Mouse (Mus musculus) liver, embryonic 13.5 days (tissue): ENCODE measurements at regions not wholly inside any gene's neighbourhood (a gene's known extent, or its start where the extent isn't known, plus 50 kb on each side); places are given as distances from the start of the nearest gene placed in this dataset.
"Not testable (repeated sequence)": the region's sequence is repeated elsewhere in the genome, so short reads cannot be mapped to it uniquely, and the experiment has no call there.

Experiments
- ATAC-seq: fragments of 200-750 bp; cut with Nextera tagmentation; 2 replicates; pipeline ENCODE4 v1.8.0; 2017; ENCODE audit warnings: low read depth, mild to moderate bottlenecking, moderate number of reproducible peaks, moderate library complexity
- DNase-seq: peaks from one replicate; pipeline ENCODE4 v3.0.0; 2022
- H3K27ac ChIP-seq: fragments of 300-500 bp; sonication (generic); 2 replicates; pipeline ENCODE4 v1.5.1; 2015; ENCODE audit warnings: moderate library complexity, mild to moderate bottlenecking, inconsistent platforms
- H3K27me3 ChIP-seq: fragments of 300-500 bp; sonication (generic); 2 replicates; pipeline ENCODE4 v1.6.1; 2015; ENCODE audit warnings: mild to moderate bottlenecking, inconsistent platforms
- H3K36me3 ChIP-seq: fragments of 300-500 bp; sonication (generic); 2 replicates; pipeline ENCODE4 v1.6.1; 2015; ENCODE audit warnings: mild to moderate bottlenecking, inconsistent platforms
- H3K4me1 ChIP-seq: fragments of 300-500 bp; sonication (generic); replicated peaks from 2 replicates; pipeline ENCODE4 v1.6.1; 2015; ENCODE audit warnings: inconsistent platforms
- H3K4me2 ChIP-seq: fragments of 300-500 bp; sonication (generic); 2 replicates; pipeline ENCODE4 v1.6.1; 2015; ENCODE audit warnings: inconsistent platforms, mild to moderate bottlenecking, moderate library complexity
- H3K4me3 ChIP-seq: fragments of 300-500 bp; sonication (generic); replicated peaks from 2 replicates; pipeline ENCODE4 v1.5.1; 2015; ENCODE audit warnings: mild to moderate bottlenecking, inconsistent platforms
- H3K9ac ChIP-seq: fragments of 300-500 bp; sonication (generic); 2 replicates; pipeline ENCODE4 v1.6.1; 2015; ENCODE audit warnings: mild to moderate bottlenecking, inconsistent platforms
- H3K9me3 ChIP-seq: fragments of 300-500 bp; sonication (generic); replicated peaks from 2 replicates; pipeline ENCODE4 v1.6.1; 2016; ENCODE audit warnings: inconsistent platforms
- WGBS: fragments of 180-500 bp; shearing (Covaris S2); methylation state at CpG from one replicate; pipeline ENCODE4 v1.1.7; 2015; ENCODE audit not compliant: insufficient replicate concordance; 5-methylcytosine and 5-hydroxymethylcytosine counted together

- DNase-seq, result no peak
- no peak overlapping the region for H3K4me2 ChIP-seq
- H3K36me3 ChIP-seq, result no peaks in the 10 kb centered on the region
- H3K9me3 ChIP-seq, result no peaks in the 10 kb centered on the region
- H3K27ac ChIP-seq, result no peak overlapping the region
- ATAC-seq, result no peak
- no peaks in the 10 kb centered on the region for H3K27me3 ChIP-seq
- no peak overlapping the region for H3K9ac ChIP-seq
- WGBS, result 38% methylated on average over 1 of the region's 1 CpGs
- no peak overlapping the region for H3K4me3 ChIP-seq
- H3K4me1 ChIP-seq, result no peaks in the 10 kb centered on the region
Observed at GRCm38 (mm10) chr9:33152186-33152585, 516.2 kb downstream of the Ets1 start.

- DNase-seq (no peak), ATAC-seq (no peak)
- H3K9me3 ChIP-seq, result no peaks in the 10 kb centered on the region
- H3K4me3 ChIP-seq, result no peak overlapping the region
- 60% methylated on average over 6 of the region's 6 CpGs for WGBS
- no peaks in the 10 kb centered on the region for H3K4me1 ChIP-seq
- no peaks in the 10 kb centered on the region for H3K27me3 ChIP-seq
- H3K27ac ChIP-seq, result no peak overlapping the region
- H3K9ac ChIP-seq, result no peak overlapping the region
- H3K36me3 ChIP-seq, result no peaks in the 10 kb centered on the region
- H3K4me2 ChIP-seq, result no peak overlapping the region
Observed at GRCm38 (mm10) chr9:33168159-33168558, 532.1 kb downstream of the Ets1 start.

- WGBS, result 56% methylated on average over 1 of the region's 1 CpGs
- H3K27ac ChIP-seq, H3K36me3 ChIP-seq, H3K4me1 ChIP-seq, H3K4me2 ChIP-seq, ATAC-seq, H3K4me3 ChIP-seq, H3K9me3 ChIP-seq, H3K27me3 ChIP-seq, H3K9ac ChIP-seq, DNase-seq: not testable (repeated sequence)
Observed at GRCm38 (mm10) chr9:33169093-33169492, 533.1 kb downstream of the Ets1 start.

GRCm38 (mm10) chr9:33180066-33180465 lies 544.0 kb downstream of the Ets1 start:
- Histone ChIP-seq H3K27me3 (no peaks in the 10 kb centered on the region), H3K9ac (no peak overlapping the region), H3K27ac (no peak overlapping the region), H3K36me3 (no peaks in the 10 kb centered on the region), H3K4me3 (no peak overlapping the region), H3K9me3 (no peaks in the 10 kb centered on the region), H3K4me1 (no peaks in the 10 kb centered on the region), H3K4me2 (no peak overlapping the region)
- ATAC-seq (no peak), DNase-seq (no peak)

DNA sequence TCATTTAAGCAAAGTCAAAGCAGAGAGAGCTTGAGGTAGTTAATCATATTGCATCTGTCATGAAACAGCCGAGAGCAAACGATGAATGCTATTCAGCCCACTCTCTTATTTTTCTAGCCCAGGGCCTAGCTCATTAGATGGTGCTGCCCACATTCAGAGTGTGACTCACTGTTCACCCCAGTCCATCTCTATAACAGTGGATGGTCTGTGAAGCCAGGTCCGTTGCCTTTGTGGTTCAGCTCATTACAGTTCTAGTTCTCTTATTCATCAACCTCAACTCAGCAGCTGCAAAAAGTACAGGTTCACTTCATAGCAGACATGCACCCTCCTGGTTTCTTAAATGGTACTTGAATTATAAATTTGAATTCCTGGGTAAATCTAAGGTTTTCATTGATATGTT lies 551.2 kb downstream of the Ets1 start:
- Histone ChIP-seq H3K4me1 (no peaks in the 10 kb centered on the region), H3K27me3 (no peaks in the 10 kb centered on the region), H3K36me3 (no peaks in the 10 kb centered on the region), H3K27ac (no peak overlapping the region), H3K9me3 (no peaks in the 10 kb centered on the region), H3K4me2 (no peak overlapping the region), H3K9ac (no peak overlapping the region), H3K4me3 (no peak overlapping the region)
- WGBS, result 67% methylated on average over 3 of the region's 3 CpGs
- DNase-seq, result no peak
- ATAC-seq, result no peak

DNA sequence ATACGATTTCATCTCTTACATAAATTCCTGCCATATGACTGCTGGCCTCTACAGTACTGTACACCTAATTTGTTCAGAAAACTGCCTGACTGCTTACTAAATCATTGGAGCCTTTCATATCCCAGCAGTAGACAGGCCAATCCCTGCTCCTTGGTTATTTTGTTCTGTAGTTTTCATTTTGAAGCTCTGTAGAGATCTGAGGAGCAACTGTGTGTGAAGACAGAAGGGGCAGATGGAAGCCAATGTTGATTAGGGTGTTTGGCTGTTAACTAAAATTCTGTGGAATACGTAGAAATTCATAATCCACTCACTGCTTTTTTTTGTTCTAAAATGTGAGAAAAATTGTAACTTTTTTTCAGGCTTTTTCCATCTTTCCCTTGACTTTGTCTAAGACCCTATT lies 573.1 kb downstream of the Ets1 start:
- H3K27ac ChIP-seq, result no peak overlapping the region
- H3K4me2 ChIP-seq, result no peak overlapping the region
- H3K4me3 ChIP-seq, result no peak overlapping the region
- H3K9ac ChIP-seq, result no peak overlapping the region
- H3K36me3 ChIP-seq, result no peaks in the 10 kb centered on the region
- no peaks in the 10 kb centered on the region for H3K4me1 ChIP-seq
- 63% methylated on average over 2 of the region's 2 CpGs for WGBS
- no peaks in the 10 kb centered on the region for H3K9me3 ChIP-seq
- ATAC-seq (no peak), DNase-seq (no peak)
- no peaks in the 10 kb centered on the region for H3K27me3 ChIP-seq

- no peaks in the 10 kb centered on the region for H3K27me3 ChIP-seq
- no peak overlapping the region for H3K4me2 ChIP-seq
- no peak overlapping the region for H3K9ac ChIP-seq
- no peaks in the 10 kb centered on the region for H3K9me3 ChIP-seq
- H3K27ac ChIP-seq, result no peak overlapping the region
- DNase-seq, result no peak
- WGBS, result 65% methylated on average over 1 of the region's 1 CpGs
- no peaks in the 10 kb centered on the region for H3K36me3 ChIP-seq
- no peak for ATAC-seq
- H3K4me1 ChIP-seq, result no peaks in the 10 kb centered on the region
- H3K4me3 ChIP-seq, result no peak overlapping the region
Observed at GRCm38 (mm10) chr9:33214523-33214922, 578.5 kb downstream of the Ets1 start.

- no peaks in the 10 kb centered on the region for H3K27me3 ChIP-seq
- ATAC-seq (no peak), DNase-seq (no peak)
- H3K27ac ChIP-seq, result no peak overlapping the region
- H3K9me3 ChIP-seq, result no peaks in the 10 kb centered on the region
- no peak overlapping the region for H3K4me2 ChIP-seq
- no peaks in the 10 kb centered on the region for H3K4me1 ChIP-seq
- no peak overlapping the region for H3K4me3 ChIP-seq
- H3K36me3 ChIP-seq, result no peaks in the 10 kb centered on the region
- no peak overlapping the region for H3K9ac ChIP-seq
- 55% methylated on average over 4 of the region's 4 CpGs for WGBS
Observed at GRCm38 (mm10) chr9:33220981-33221380, 585.0 kb downstream of the Ets1 start.

DNA sequence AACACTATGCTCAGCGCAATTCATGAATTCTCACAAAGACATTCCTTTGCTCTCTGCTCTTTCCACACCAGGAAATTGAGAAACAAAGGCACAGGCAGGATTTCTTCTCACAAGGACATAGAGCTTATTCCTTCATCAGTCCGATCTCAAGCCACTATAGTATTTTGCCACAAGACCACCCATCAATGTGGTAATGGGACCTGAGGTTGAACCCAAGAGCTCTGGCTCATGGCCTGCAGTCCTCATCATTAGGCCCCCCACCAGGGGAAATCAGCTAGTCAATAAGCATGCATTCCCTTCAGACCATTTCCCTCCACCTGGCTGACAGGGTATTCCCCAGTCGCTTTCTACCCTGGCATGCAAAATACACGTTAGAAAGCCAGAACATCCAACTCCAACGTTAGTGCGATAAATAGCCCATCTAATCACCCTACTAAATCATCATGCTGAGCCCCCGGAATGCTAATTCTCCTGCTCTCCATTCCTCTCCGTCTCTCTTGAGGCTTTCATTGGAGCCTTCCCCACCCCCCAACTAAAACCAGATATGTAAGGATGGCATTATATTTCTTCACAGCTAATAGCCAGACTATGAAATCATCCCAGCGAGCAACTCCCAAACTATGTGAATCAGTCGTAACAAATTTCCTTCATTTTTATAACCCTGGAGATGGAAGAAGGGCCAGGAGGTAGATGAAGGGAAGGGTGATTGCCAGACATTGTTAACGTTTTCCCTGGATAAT lies 586.2 kb downstream of the Ets1 start:
- H3K4me3 ChIP-seq, result no peak overlapping the region
- no peaks in the 10 kb centered on the region for H3K4me1 ChIP-seq
- 72% methylated on average over 11 of the region's 11 CpGs for WGBS
- no peaks in the 10 kb centered on the region for H3K9me3 ChIP-seq
- no peak overlapping the region for H3K27ac ChIP-seq
- no peak for ATAC-seq
- H3K27me3 ChIP-seq, result no peaks in the 10 kb centered on the region
- H3K9ac ChIP-seq, result no peak overlapping the region
- DNase-seq, result no peak
- H3K4me2 ChIP-seq, result no peak overlapping the region
- H3K36me3 ChIP-seq, result no peaks in the 10 kb centered on the region

DNA sequence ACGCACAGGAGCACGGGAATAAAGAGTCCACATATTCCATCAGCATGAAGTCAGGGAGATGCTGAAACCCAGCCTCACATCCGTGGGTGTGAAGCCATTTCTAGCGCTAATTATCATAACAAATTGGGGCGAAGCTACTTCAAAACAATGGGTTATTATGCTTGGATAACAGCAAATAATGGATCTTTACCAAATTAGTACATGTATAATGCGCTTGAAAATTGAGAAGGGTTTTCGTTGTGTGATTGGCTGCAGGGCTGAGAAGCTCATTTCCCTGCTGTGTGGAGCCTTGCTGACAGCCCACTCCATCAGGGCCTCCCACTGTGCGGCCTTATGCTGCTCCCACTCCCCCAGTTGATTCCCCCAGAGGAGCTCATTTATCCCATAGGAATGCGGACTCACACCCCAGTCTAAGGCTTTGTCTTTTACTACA lies 597.7 kb downstream of the Ets1 start:
- Histone ChIP-seq H3K27ac (no peak overlapping the region), H3K27me3 (no peaks in the 10 kb centered on the region), H3K36me3 (no peaks in the 10 kb centered on the region), H3K4me2 (no peak overlapping the region), H3K9me3 (no peaks in the 10 kb centered on the region), H3K4me3 (no peak overlapping the region), H3K9ac (no peak overlapping the region), H3K4me1 (no peaks in the 10 kb centered on the region)
- 52% methylated on average over 9 of the region's 9 CpGs for WGBS
- ATAC-seq, result no peak
- no peak for DNase-seq

- Histone ChIP-seq H3K4me1 (0 out of 2 replicates have a peak, but pooled peaks cover 4% of the 10 kb centered on the region), H3K27me3 (no peaks in the 10 kb centered on the region), H3K9ac (no peak overlapping the region), H3K9me3 (no peaks in the 10 kb centered on the region), H3K36me3 (no peaks in the 10 kb centered on the region), H3K4me3 (no peak overlapping the region), H3K4me2 (no peak overlapping the region), H3K27ac (no peak overlapping the region)
- DNase-seq, result no peak
- 56% methylated on average over 2 of the region's 2 CpGs for WGBS
- ATAC-seq, result no peak
Observed at GRCm38 (mm10) chr9:33238190-33238589, 602.2 kb downstream of the Ets1 start.

GRCm38 (mm10) chr9:33238846-33239245 lies 602.8 kb downstream of the Ets1 start:
- WGBS, result 43% methylated on average over 2 of the region's 2 CpGs
- no peak overlapping the region for H3K27ac ChIP-seq
- no peak overlapping the region for H3K9ac ChIP-seq
- H3K9me3 ChIP-seq, result no peaks in the 10 kb centered on the region
- DNase-seq (no peak), ATAC-seq (no peak)
- no peaks in the 10 kb centered on the region for H3K27me3 ChIP-seq
- H3K4me1 ChIP-seq, result 0 out of 2 replicates have a peak, but pooled peaks cover 4% of the 10 kb centered on the region
- H3K36me3 ChIP-seq, result no peaks in the 10 kb centered on the region
- H3K4me3 ChIP-seq, result no peak overlapping the region
- no peak overlapping the region for H3K4me2 ChIP-seq
